Mouse (Mus musculus): ENCODE data around the gene Zfp91. TPM values are rescaled to one million over a fixed set of nuclear protein-coding genes. Genes with fewer than 3 reads are reported as not detected.

The Zfp91 gene
- polyA plus RNA-seq (2014; fragmentation: Nextera tagmentation; extraction: Ambion mirVana) = 10.4 and 12.0 TPM in 2 replicates

DNA sequence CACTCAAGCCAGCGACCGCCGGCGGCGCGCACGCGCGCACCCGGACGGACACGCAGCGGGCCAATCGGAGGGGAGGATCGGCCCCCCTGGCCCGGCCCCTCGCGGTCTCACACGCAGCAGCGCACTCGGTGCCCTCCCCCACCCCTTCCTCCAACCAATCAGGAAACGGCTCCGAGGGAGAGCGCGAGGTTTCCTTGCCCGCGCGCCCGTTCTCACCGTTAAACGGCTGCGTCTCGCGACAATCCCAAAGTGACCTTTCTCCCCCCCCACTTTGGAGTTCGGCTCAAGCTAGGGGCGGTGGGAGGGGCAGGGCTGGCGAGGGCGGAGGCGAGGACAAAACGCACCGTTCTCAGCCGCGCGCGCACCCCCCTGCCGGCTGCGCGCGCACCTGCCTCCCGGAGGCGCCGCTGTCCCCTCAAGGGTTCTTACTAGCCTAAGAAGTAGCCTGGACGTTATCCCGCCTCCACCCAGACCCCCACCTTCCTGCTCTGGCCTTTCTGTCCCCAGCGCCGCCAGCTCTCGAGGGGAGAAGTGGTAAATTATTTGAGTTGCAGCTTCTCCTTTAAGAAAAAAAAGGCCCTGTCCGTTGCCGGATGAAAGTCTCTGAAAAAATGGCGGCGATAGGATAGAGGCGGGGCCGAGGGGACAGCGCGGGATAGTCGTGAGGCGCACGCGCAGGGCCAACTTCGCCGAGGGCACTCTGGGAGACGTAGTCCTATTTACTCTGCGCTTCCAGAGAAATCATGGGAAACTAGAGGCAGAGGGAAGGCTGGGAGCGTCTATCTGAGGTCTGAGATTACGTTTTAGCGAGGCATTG lies at the start of gene Zfp91, which contains the start of gene Lpxn:
Gene Zfp91 (minus strand): TSS at position 616 of the 817 bp plus-strand sequence.
Gene Lpxn (plus strand): TSS at position 683 of the 817 bp plus-strand sequence.
- peak within 1 kb of the TSS; percentile 66 for H3K4me2 ChIP-seq (replicated peaks; ENCODE audit: low read depth, low read length)
- H3K4me1 ChIP-seq (ENCODE audit: control insufficient read depth, insufficient read depth, low read length) = no peaks in the 10 kb centered on the region
- peak within 1 kb of the TSS; percentile 78 for H3K4me3 ChIP-seq (ENCODE audit: low read depth, low read length)
- under 1% methylated on average over 75 of the region's 76 CpGs for WGBS
- peak within 1 kb of the TSS; percentile 99 for H3K27ac ChIP-seq (ENCODE audit: low read length)
- no peaks in the 10 kb centered on the region for H3K36me3 ChIP-seq (ENCODE audit: control insufficient read depth, insufficient read depth, low read length)
- ATAC-seq (ENCODE audit: insufficient number of reproducible peaks, insufficient read depth, low FRiP score, low read depth) = peak; percentile 94
- peak within 1 kb of the TSS; percentile 99 for H3K9ac ChIP-seq (replicated peaks; ENCODE audit: low read depth, low read length)
- H3K9me3 ChIP-seq (ENCODE audit: control insufficient read depth, low read depth, low read length) = no peaks in the 10 kb centered on the region
- H3K27me3 ChIP-seq (ENCODE audit: control insufficient read depth, insufficient read depth, low read length) = no peaks in the 10 kb centered on the region

DNA sequence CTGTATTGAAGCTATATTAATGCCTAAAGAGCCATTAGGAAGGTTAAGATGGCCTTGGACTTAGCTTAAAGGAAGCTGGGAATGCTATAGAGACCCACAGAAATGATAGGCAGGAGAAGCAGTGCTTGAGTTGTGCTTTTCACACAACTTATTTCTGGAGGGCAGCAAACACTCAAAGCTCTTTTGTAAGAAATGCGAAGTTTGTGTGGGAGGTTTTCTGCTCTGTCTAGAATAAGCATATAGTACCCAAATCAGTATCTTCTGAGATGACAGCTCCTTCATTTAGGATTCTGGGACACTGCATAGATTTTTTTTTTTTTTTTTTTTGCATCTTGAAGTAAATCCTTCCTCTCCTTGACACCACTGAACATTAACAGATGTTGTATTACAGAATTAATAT lies 42.6 kb upstream of the Zfp91 start:
- no peak overlapping the region for H3K4me2 ChIP-seq (replicated peaks; ENCODE audit: low read depth, low read length)
- H3K36me3 ChIP-seq (ENCODE audit: control insufficient read depth, insufficient read depth, low read length) = no peaks in the 10 kb centered on the region
- H3K27me3 ChIP-seq (ENCODE audit: control insufficient read depth, insufficient read depth, low read length) = no peaks in the 10 kb centered on the region
- no peak overlapping the region for H3K27ac ChIP-seq (ENCODE audit: low read length)
- no peak overlapping the region for H3K4me3 ChIP-seq (ENCODE audit: low read depth, low read length)
- no peak overlapping the region for H3K9ac ChIP-seq (replicated peaks; ENCODE audit: low read depth, low read length)
- ATAC-seq (ENCODE audit: insufficient number of reproducible peaks, insufficient read depth, low FRiP score, low read depth) = no peak
- no peaks in the 10 kb centered on the region for H3K9me3 ChIP-seq (ENCODE audit: control insufficient read depth, low read depth, low read length)
- no peaks in the 10 kb centered on the region for H3K4me1 ChIP-seq (ENCODE audit: control insufficient read depth, insufficient read depth, low read length)
- WGBS = 88% methylated on average over 1 of the region's 1 CpGs

DNA sequence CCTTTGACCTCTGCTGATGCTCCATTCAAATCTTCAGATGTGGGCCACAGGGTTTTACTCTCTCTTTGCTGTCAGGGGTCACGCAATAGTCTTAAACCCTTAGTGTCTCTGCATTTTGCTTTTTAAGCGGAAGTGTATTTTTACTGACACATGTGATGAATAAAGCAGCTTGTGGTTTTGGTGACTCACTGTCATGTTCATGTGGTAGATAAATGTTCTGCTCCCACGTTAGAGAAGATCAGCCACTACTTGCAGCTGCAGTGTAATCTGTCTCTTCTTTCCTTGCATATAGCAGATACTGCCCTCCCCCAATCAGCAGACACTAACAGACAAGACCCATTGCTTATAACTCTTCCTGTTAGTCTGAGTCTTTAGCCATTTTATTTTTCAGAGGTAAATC lies 37.7 kb upstream of the Zfp91 start:
- Histone ChIP-seq H3K4me1 (ENCODE audit: control insufficient read depth, insufficient read depth, low read length) (no peaks in the 10 kb centered on the region), H3K4me2 (replicated peaks; ENCODE audit: low read depth, low read length) (no peak overlapping the region), H3K27ac (ENCODE audit: low read length) (no peak overlapping the region), H3K27me3 (ENCODE audit: control insufficient read depth, insufficient read depth, low read length) (no peaks in the 10 kb centered on the region), H3K36me3 (ENCODE audit: control insufficient read depth, insufficient read depth, low read length) (no peaks in the 10 kb centered on the region), H3K9me3 (ENCODE audit: control insufficient read depth, low read depth, low read length) (no peaks in the 10 kb centered on the region), H3K9ac (replicated peaks; ENCODE audit: low read depth, low read length) (no peak overlapping the region), H3K4me3 (ENCODE audit: low read depth, low read length) (no peak overlapping the region)
- 70% methylated on average over 3 of the region's 3 CpGs for WGBS
- ATAC-seq (ENCODE audit: insufficient number of reproducible peaks, insufficient read depth, low FRiP score, low read depth) = no peak

DNA sequence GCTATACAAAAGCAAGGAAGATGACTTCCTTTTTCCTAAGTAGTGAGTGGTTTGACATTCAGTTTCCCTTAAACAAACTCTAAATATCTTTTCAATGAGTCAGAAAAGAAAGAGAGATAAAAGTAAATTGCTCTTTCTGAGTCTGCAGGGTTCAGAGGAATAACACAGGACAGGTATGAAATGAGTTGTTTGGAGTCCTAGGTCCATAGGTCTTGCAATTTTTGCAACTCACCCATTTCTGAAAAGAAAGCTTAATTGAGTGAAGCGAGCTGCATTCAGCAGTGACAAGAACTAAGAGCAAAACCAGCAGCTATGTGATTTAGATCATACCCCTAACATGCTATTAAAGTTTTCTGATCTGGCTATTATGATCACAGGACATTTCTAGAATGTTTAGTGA lies 35.6 kb upstream of the Zfp91 start:
- no peaks in the 10 kb centered on the region for H3K27me3 ChIP-seq (ENCODE audit: control insufficient read depth, insufficient read depth, low read length)
- 73% methylated on average over 1 of the region's 1 CpGs for WGBS

DNA sequence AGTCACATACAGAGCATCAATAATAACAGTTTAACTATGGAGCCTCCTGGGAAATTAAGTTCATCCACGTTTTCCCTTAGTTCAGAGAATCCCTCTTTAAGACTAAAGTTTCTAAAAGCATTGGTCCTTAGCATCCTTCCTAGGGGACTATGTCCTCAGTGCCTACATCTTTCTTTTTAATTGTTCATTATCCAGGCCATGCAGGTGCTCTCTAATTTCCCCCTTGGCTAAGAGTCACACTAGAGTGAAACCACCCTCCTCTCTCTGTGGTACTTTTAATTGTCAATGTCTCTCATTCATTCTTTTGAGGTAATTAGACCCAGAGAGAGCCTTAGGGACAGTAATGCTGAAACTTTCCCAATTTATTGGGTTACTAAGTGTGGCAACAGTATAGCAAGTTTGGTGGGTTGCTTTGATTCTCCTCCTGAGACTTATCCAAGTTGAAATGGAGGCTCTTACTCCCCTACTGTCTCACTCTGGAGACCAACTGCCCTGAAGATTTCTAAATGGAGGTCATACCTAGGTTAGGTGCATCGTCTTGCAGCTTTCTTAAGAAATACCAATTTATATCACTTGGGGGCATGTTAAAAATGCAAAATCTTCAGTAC lies 35.0 kb upstream of the Zfp91 start:
- WGBS = 62% methylated on average over 2 of the region's 2 CpGs
- no peak for ATAC-seq (ENCODE audit: insufficient number of reproducible peaks, insufficient read depth, low FRiP score, low read depth)
- Histone ChIP-seq H3K4me3 (ENCODE audit: low read depth, low read length) (no peak overlapping the region), H3K27ac (ENCODE audit: low read length) (no peak overlapping the region), H3K36me3 (ENCODE audit: control insufficient read depth, insufficient read depth, low read length) (no peaks in the 10 kb centered on the region), H3K27me3 (ENCODE audit: control insufficient read depth, insufficient read depth, low read length) (no peaks in the 10 kb centered on the region), H3K4me1 (ENCODE audit: control insufficient read depth, insufficient read depth, low read length) (no peaks in the 10 kb centered on the region), H3K9me3 (ENCODE audit: control insufficient read depth, low read depth, low read length) (no peaks in the 10 kb centered on the region), H3K9ac (replicated peaks; ENCODE audit: low read depth, low read length) (no peak overlapping the region), H3K4me2 (replicated peaks; ENCODE audit: low read depth, low read length) (no peak overlapping the region)

More for the DNA sequence above, 35.6 kb upstream of the Zfp91 start:
- no peaks in the 10 kb centered on the region for H3K9me3 ChIP-seq (ENCODE audit: control insufficient read depth, low read depth, low read length)
- no peak overlapping the region for H3K27ac ChIP-seq (ENCODE audit: low read length)
- H3K36me3 ChIP-seq (ENCODE audit: control insufficient read depth, insufficient read depth, low read length) = no peaks in the 10 kb centered on the region
- no peaks in the 10 kb centered on the region for H3K4me1 ChIP-seq (ENCODE audit: control insufficient read depth, insufficient read depth, low read length)
- H3K4me3 ChIP-seq (ENCODE audit: low read depth, low read length) = no peak overlapping the region
- no peak overlapping the region for H3K9ac ChIP-seq (replicated peaks; ENCODE audit: low read depth, low read length)
- no peak for ATAC-seq (ENCODE audit: insufficient number of reproducible peaks, insufficient read depth, low FRiP score, low read depth)
- no peak overlapping the region for H3K4me2 ChIP-seq (replicated peaks; ENCODE audit: low read depth, low read length)

DNA sequence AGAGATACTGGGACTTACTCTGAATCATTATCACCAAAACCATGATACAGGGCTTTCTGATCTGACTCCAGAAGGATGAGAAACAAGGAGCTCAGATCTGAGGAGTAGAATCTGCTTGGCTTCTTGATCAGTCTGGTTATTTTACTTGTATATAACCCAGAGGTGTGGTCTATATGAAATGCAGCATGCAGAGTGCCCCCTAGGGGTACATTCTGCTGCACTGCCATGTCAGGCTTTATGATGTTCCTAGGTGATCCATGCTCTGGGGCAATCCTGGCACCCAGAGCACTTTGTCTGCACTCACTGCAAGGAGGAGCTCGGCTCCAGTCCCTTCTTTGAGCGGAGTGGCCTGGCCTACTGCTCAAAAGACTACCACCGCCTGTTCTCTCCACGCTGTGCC lies 28.6 kb upstream of the Zfp91 start:
- Histone ChIP-seq H3K4me2 (replicated peaks; ENCODE audit: low read depth, low read length) (no peak overlapping the region), H3K36me3 (ENCODE audit: control insufficient read depth, insufficient read depth, low read length) (no peaks in the 10 kb centered on the region), H3K27me3 (ENCODE audit: control insufficient read depth, insufficient read depth, low read length) (no peaks in the 10 kb centered on the region), H3K27ac (ENCODE audit: low read length) (no peak overlapping the region), H3K4me1 (ENCODE audit: control insufficient read depth, insufficient read depth, low read length) (no peaks in the 10 kb centered on the region), H3K9ac (replicated peaks; ENCODE audit: low read depth, low read length) (no peak overlapping the region), H3K9me3 (ENCODE audit: control insufficient read depth, low read depth, low read length) (no peaks in the 10 kb centered on the region), H3K4me3 (ENCODE audit: low read depth, low read length) (no peak overlapping the region)
- 72% methylated on average over 4 of the region's 4 CpGs for WGBS
- no peak for ATAC-seq (ENCODE audit: insufficient number of reproducible peaks, insufficient read depth, low FRiP score, low read depth)

DNA sequence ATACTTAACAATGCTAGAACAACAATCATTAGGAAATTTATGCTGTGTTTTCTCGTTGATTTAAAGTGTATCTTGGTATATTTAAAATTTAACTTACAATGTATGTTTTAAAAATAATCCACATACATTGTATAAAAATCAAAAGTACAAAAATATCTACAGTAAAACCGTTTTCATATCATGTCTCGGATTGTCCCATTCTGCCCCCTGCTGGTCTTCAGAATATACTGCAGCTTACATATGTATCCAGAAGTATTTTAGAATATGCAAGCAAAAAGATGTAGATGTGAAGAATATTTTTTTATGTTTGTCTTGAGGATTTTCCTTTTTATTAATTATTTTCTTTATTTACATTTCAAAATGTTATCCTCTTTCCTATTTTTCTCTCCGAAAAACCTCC lies 24.5 kb upstream of the Zfp91 start:
- Histone ChIP-seq H3K27ac (ENCODE audit: low read length) (no peak overlapping the region), H3K4me1 (ENCODE audit: control insufficient read depth, insufficient read depth, low read length) (no peaks in the 10 kb centered on the region), H3K4me3 (ENCODE audit: low read depth, low read length) (no peak overlapping the region), H3K27me3 (ENCODE audit: control insufficient read depth, insufficient read depth, low read length) (no peaks in the 10 kb centered on the region), H3K9ac (replicated peaks; ENCODE audit: low read depth, low read length) (no peak overlapping the region), H3K4me2 (replicated peaks; ENCODE audit: low read depth, low read length) (no peak overlapping the region), H3K36me3 (ENCODE audit: control insufficient read depth, insufficient read depth, low read length) (no peaks in the 10 kb centered on the region), H3K9me3 (ENCODE audit: control insufficient read depth, low read depth, low read length) (no peaks in the 10 kb centered on the region)
- 29% methylated on average over 4 of the region's 4 CpGs for WGBS
- no peak for ATAC-seq (ENCODE audit: insufficient number of reproducible peaks, insufficient read depth, low FRiP score, low read depth)

DNA sequence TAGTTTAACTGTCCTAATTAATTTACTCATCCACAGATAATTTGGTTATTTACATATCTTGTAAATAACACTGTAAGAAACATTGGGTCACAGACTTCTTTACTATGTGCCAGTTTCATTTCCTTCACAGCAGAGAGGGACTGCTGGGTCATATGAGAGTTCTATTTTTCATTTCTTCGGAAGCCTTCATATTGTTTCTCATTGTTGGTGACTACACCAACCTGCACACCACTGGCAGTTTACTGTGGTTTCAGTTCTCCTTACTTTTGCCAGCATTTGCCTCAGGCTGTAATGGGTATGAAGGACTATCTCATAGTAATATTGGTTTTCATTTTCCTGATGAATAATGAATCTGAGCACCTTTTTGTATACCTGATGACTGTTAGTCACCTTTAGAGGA lies 22.6 kb upstream of the Zfp91 start:
- H3K36me3 ChIP-seq (ENCODE audit: control insufficient read depth, insufficient read depth, low read length) = no peaks in the 10 kb centered on the region
- 91% methylated on average over 1 of the region's 1 CpGs for WGBS
- H3K9ac ChIP-seq (replicated peaks; ENCODE audit: low read depth, low read length) = no peak overlapping the region
- H3K27ac ChIP-seq (ENCODE audit: low read length) = no peak overlapping the region
- ATAC-seq (ENCODE audit: insufficient number of reproducible peaks, insufficient read depth, low FRiP score, low read depth) = no peak
- no peak overlapping the region for H3K4me2 ChIP-seq (replicated peaks; ENCODE audit: low read depth, low read length)
- no peaks in the 10 kb centered on the region for H3K27me3 ChIP-seq (ENCODE audit: control insufficient read depth, insufficient read depth, low read length)
- H3K9me3 ChIP-seq (ENCODE audit: control insufficient read depth, low read depth, low read length) = no peaks in the 10 kb centered on the region
- H3K4me3 ChIP-seq (ENCODE audit: low read depth, low read length) = no peak overlapping the region
- no peaks in the 10 kb centered on the region for H3K4me1 ChIP-seq (ENCODE audit: control insufficient read depth, insufficient read depth, low read length)
